Mouse (Mus musculus): ENCODE measurements around the gene Sap30l.
A peak's percentile ranks its signal among the peaks of the same experiment; 100 is the strongest.

Gene Sap30l

GRCm38 (mm10) chr11:57800971-57801765, at the start of gene Sap30l:
Gene Sap30l (plus strand): TSS chr11:57801637.
- DNase-seq: peak; percentile 96

GRCm38 (mm10) chr11:57753538-57754203, 47.8 kb upstream of the Sap30l start:
- no peak for DNase-seq

- no peak for DNase-seq
Measured at GRCm38 (mm10) chr11:57758621-57759020, 42.8 kb upstream of the Sap30l start.

GRCm38 (mm10) chr11:57760509-57761058, 40.9 kb upstream of the Sap30l start:
- DNase-seq: no peak

GRCm38 (mm10) chr11:57761347-57761746, 40.1 kb upstream of the Sap30l start:
- no peak for DNase-seq

- no peak for DNase-seq
Measured at GRCm38 (mm10) chr11:57764124-57764523, 37.3 kb upstream of the Sap30l start.

GRCm38 (mm10) chr11:57766617-57767016, 34.8 kb upstream of the Sap30l start:
- DNase-seq: no peak

- no peak for DNase-seq
Measured at GRCm38 (mm10) chr11:57767171-57767570, 34.3 kb upstream of the Sap30l start.

GRCm38 (mm10) chr11:57770776-57771175, 30.7 kb upstream of the Sap30l start:
- DNase-seq: no peak

GRCm38 (mm10) chr11:57771676-57772075, 29.8 kb upstream of the Sap30l start:
- DNase-seq: no peak

- DNase-seq: no peak
Measured at GRCm38 (mm10) chr11:57773479-57773878, 28.0 kb upstream of the Sap30l start.

GRCm38 (mm10) chr11:57773936-57774335, 27.5 kb upstream of the Sap30l start:
- peak; percentile 9 for DNase-seq

- DNase-seq: no peak
Measured at GRCm38 (mm10) chr11:57775868-57776267, 25.6 kb upstream of the Sap30l start.

GRCm38 (mm10) chr11:57776546-57776945, 24.9 kb upstream of the Sap30l start:
- no peak for DNase-seq

- DNase-seq: no peak
Measured at GRCm38 (mm10) chr11:57778349-57778748, 23.1 kb upstream of the Sap30l start.

- DNase-seq: no peak
Measured at GRCm38 (mm10) chr11:57779824-57780223, 21.6 kb upstream of the Sap30l start.

- DNase-seq: peak; percentile 45
Measured at GRCm38 (mm10) chr11:57786616-57787418, 14.6 kb upstream of the Sap30l start.

GRCm38 (mm10) chr11:57787913-57788312, 13.5 kb upstream of the Sap30l start:
- DNase-seq: no peak

- DNase-seq: no peak
Measured at GRCm38 (mm10) chr11:57790866-57791535, 10.4 kb upstream of the Sap30l start.

- no peak for DNase-seq
Measured at GRCm38 (mm10) chr11:57795086-57795485, 6.4 kb upstream of the Sap30l start.

- DNase-seq: no peak
Measured at GRCm38 (mm10) chr11:57797828-57798227, 3.6 kb upstream of the Sap30l start.

GRCm38 (mm10) chr11:57799456-57799855, 2.0 kb upstream of the Sap30l start:
- DNase-seq: no peak

Data from layer of hippocampus, adult 9-11 months (tissue).